Mouse (Mus musculus) embryonic facial prominence, embryonic 12.5 days (tissue): ENCODE data around the gene Cyp4f16. TPM values are rescaled to one million over a fixed set of nuclear protein-coding genes. Genes with fewer than 3 reads are reported as not detected.
A peak's percentile ranks its signal among the peaks of the same experiment; 100 is the strongest.
"Not testable (repeated sequence)": the region's sequence is repeated elsewhere in the genome, so short reads cannot be mapped to it uniquely, and the experiment has no call there.

ENCODE experiments used
- ATAC-seq: fragments of 200-750 bp; cut with Nextera tagmentation; 2 replicates; pipeline ENCODE4 v1.8.0; 2017; ENCODE audit not compliant: insufficient number of reproducible peaks, insufficient read depth, low FRiP score, low TSS enrichment
- H3K27ac ChIP-seq: fragments of 300-500 bp; sonication (generic); 2 replicates; pipeline ENCODE4 v1.5.1; 2016; ENCODE audit warnings: mild to moderate bottlenecking
- H3K27me3 ChIP-seq: fragments of 300-500 bp; sonication (generic); 2 replicates; pipeline ENCODE4 v1.6.1; 2016; ENCODE audit warnings: mild to moderate bottlenecking, moderate library complexity
- H3K36me3 ChIP-seq: fragments of 300-500 bp; sonication (generic); 2 replicates; pipeline ENCODE4 v1.6.1; 2016; ENCODE audit warnings: mild to moderate bottlenecking
- H3K4me1 ChIP-seq: fragments of 300-500 bp; sonication (generic); 2 replicates; pipeline ENCODE4 v1.6.1; 2016
- H3K4me2 ChIP-seq: fragments of 300-500 bp; sonication (generic); replicated peaks from 2 replicates; pipeline ENCODE4 v1.6.1; 2016; ENCODE audit warnings: mild to moderate bottlenecking, moderate library complexity
- H3K4me3 ChIP-seq: fragments of 300-500 bp; sonication (generic); 2 replicates; pipeline ENCODE4 v1.5.1; 2016; ENCODE audit warnings: mild to moderate bottlenecking
- H3K9ac ChIP-seq: fragments of 300-500 bp; sonication (generic); 2 replicates; pipeline ENCODE4 v1.6.1; 2016; ENCODE audit warnings: mild to moderate bottlenecking, moderate library complexity
- H3K9me3 ChIP-seq: fragments of 300-500 bp; sonication (generic); 2 replicates; pipeline ENCODE4 v1.6.1; 2016; ENCODE audit warnings: mild to moderate bottlenecking, moderate library complexity
- WGBS: fragments of 180-500 bp; shearing (Covaris S2); methylation state at CpG from one replicate; pipeline ENCODE4 v1.1.7; 2016; 5-methylcytosine and 5-hydroxymethylcytosine counted together
- polyA plus RNA-seq: library from polyadenylated mRNA; unstranded; fragments of >200 nt; fragmentation: Nextera tagmentation; extraction: Ambion mirVana; gene quantifications from 2 replicates; pipeline ENCODE4 v1.2.1, GENCODE M21; 2016

Cyp4f16 gene
- polyA plus RNA-seq = 26.0 and 28.4 TPM in 2 replicates

DNA sequence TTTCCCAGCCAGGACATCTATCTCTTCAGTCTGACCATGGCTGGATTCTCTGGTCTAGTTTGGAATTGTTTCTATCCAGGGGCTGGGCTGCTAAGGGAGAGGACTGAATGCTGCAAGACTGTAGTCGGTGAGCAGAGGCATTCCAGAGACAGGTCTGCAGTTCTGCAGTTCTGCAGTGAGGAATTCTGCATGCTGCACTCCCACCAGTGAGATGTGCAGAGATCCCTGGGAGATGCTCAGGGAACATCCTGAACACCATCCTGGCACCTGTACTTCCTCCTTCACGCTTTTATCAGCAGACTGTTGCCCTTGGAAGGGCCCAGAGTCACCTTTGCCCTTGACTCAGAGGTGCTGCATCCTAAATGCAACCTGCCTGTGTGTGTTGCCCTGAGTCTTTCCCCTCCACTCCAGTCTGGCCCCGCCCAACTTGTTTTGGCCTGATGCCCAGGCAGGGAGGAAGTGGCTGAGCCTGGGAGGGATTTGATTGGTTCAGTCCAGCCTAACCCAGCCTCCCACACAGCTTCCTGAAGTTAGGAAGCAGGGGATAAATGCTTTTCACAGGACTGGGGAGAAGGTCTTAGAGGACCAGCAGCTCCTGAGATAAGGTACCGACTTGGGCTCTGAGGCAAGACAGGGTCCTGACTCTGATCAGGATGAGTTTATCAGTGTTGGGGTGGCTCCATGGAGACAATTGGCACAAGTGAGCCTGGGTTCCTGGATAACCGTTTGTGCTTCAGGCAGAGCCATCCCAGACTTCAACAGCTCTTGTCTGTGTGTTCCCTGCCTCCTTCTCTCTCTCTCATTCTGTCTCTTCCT is at the start of gene Cyp4f16:
Cyp4f16 (plus strand) TSS at position 508 of the 816 bp plus-strand sequence.
- H3K36me3 ChIP-seq, H3K27ac ChIP-seq, H3K27me3 ChIP-seq, H3K4me1 ChIP-seq, H3K9me3 ChIP-seq: not testable (repeated sequence)
- H3K4me3 ChIP-seq = peak within 1 kb of the TSS; percentile 42
- 10% methylated on average over 5 of the region's 5 CpGs for WGBS
- H3K4me2 ChIP-seq = peak within 1 kb of the TSS; percentile 72
- peak within 1 kb of the TSS; percentile 55 for H3K9ac ChIP-seq
- ATAC-seq = peak; percentile 92

DNA sequence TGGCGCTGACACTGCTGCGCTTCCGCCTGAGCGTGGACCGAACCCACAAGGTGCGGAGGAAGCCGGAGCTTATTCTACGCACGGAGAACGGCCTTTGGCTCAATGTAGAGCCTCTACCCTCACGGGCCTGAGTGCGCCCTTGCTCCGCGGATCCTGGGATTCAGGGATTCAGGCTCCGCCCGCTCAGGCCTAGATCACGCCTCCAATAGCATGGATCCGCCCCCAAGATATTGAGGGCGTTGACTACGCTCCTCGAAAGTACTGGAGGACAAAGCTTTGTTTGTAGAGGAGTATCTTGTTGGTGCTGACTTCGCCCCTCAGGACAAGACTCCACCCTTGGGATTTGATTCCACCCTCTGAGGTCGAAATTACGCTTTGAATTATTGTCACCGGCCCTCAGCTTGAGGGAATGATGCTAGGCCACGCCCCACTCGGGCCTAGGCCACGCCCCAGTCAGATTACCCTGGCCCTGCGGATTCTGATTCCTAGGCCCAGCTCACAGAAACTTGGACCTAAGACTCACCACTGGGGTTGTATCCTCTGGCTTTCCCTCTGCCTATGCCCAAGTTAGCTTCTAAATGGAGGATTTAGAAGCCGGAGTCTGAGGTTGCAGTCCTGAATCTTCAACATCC is 43.9 kb upstream of the Cyp4f16 start:
- Histone ChIP-seq H3K36me3 (no peaks in the 10 kb centered on the region), H3K27ac (no peak overlapping the region), H3K4me3 (peak overlapping the region; percentile 28), H3K4me2 (peak overlapping the region; percentile 44), H3K9ac (no peak overlapping the region), H3K4me1 (no peaks in the 10 kb centered on the region), H3K27me3 (peaks cover 11% of the 10 kb centered on the region; the same call in 1 of the 2 replicates), H3K9me3 (no peaks in the 10 kb centered on the region)
- WGBS = 8% methylated on average over 30 of the region's 30 CpGs
- peak; percentile 77; the same call in 1 of the 2 replicates for ATAC-seq

DNA sequence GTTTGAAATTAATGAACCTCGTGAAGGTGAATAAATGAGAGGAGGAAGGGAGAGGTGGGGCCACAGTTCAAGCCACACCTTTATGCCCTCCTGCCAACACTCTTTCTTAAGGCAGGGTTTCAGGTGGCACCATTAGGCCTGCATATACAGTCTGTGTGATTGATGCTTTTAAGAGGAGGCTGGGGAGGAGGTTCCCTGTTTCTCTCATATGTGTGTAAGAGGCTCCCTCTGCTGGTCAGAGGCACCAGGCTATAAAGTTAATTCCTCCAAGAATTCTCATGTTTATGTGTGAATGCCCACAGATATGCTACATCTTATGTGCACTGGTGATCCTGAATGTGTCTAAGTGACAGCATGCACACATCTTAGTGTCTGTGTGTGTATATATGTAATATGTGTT is 41.8 kb upstream of the Cyp4f16 start:
- H3K9me3 ChIP-seq = no peaks in the 10 kb centered on the region
- H3K4me1 ChIP-seq = no peaks in the 10 kb centered on the region
- no peak overlapping the region for H3K9ac ChIP-seq
- ATAC-seq = no peak
- H3K4me2 ChIP-seq = no peak overlapping the region
- no peak overlapping the region for H3K4me3 ChIP-seq
- H3K27ac ChIP-seq = no peak overlapping the region
- peaks cover 11% of the 10 kb centered on the region; the same call in 1 of the 2 replicates for H3K27me3 ChIP-seq
- 76% methylated on average over 1 of the region's 1 CpGs for WGBS
- no peaks in the 10 kb centered on the region for H3K36me3 ChIP-seq

DNA sequence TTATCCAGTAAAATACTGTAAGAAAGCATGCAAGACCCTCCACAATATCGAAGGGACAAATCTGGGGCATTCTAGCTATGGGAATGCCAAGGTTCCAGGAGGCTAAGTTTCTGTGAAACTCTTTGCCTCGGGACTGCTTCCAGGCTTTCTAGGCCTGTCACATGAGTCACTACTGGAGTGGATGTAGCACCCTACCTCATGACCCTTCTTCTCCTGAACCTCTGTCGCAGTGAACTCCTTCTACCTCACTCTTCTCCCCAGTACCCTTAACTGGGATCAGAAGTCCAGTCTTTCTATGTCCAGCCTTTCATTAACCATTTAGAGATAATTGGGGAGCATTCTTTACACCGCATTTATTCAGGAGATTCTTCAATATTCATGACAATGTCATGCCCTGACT is 35.8 kb upstream of the Cyp4f16 start:
- H3K27me3 ChIP-seq, H3K9me3 ChIP-seq, H3K36me3 ChIP-seq, H3K27ac ChIP-seq, H3K4me2 ChIP-seq, H3K4me1 ChIP-seq, H3K9ac ChIP-seq, H3K4me3 ChIP-seq, ATAC-seq: not testable (repeated sequence)
- WGBS = 84% methylated on average over 4 of the region's 4 CpGs

DNA sequence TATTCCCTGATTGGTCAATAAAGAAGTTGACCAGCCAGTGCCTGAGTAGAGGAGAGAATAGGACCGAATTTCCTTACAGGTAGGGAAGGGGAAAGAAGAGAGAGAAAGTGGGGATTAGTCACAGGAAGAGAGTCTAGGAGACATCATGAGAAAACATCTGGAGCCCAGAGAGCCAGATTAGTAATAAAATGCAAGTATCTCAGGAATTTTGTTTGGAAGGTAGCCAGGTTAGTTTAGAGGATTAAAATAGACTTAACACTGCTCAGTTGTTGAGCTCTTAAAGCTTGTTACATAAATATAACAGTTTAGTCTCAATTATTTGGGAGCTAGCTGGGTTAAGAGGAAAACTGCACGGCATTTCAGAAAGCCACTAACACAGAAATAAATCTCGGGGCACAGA is 35.3 kb upstream of the Cyp4f16 start:
- no peak overlapping the region for H3K27ac ChIP-seq
- WGBS = 59% methylated on average over 3 of the region's 3 CpGs
- no peak overlapping the region for H3K9ac ChIP-seq
- no peaks in the 10 kb centered on the region for H3K36me3 ChIP-seq
- H3K4me2 ChIP-seq = no peak overlapping the region
- H3K27me3 ChIP-seq = no peaks in the 10 kb centered on the region
- H3K4me1 ChIP-seq = no peaks in the 10 kb centered on the region
- no peak overlapping the region for H3K4me3 ChIP-seq
- H3K9me3 ChIP-seq = no peaks in the 10 kb centered on the region
- no peak for ATAC-seq

DNA sequence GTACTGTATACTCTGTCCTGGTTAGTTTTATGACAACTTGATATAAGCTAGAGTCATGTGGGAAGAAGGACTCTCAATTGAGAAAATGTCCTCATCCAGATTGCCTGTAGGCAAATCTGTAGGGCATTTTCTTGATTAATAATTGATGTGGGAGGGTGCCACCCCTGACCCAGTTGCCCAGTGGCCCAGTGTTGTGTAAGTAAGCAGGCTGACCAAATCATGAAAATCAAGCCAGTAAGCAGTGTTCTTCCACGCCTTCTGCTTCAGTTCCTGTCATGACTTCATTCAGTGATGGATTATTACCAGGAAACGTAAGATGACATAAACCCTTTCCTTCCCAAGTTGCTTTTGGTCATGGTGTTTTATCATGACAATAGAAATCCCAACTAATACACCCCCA is 33.2 kb upstream of the Cyp4f16 start:
- H3K4me2 ChIP-seq = no peak overlapping the region
- H3K36me3 ChIP-seq = peaks cover 1% of the 10 kb centered on the region; the same call in 1 of the 2 replicates
- no peak overlapping the region for H3K4me3 ChIP-seq
- no peak overlapping the region for H3K9ac ChIP-seq
- no peaks in the 10 kb centered on the region for H3K9me3 ChIP-seq
- WGBS = 85% methylated on average over 2 of the region's 2 CpGs
- ATAC-seq = no peak
- H3K27me3 ChIP-seq = no peaks in the 10 kb centered on the region
- H3K4me1 ChIP-seq = peaks cover 9% of the 10 kb centered on the region
- H3K27ac ChIP-seq = no peak overlapping the region

DNA sequence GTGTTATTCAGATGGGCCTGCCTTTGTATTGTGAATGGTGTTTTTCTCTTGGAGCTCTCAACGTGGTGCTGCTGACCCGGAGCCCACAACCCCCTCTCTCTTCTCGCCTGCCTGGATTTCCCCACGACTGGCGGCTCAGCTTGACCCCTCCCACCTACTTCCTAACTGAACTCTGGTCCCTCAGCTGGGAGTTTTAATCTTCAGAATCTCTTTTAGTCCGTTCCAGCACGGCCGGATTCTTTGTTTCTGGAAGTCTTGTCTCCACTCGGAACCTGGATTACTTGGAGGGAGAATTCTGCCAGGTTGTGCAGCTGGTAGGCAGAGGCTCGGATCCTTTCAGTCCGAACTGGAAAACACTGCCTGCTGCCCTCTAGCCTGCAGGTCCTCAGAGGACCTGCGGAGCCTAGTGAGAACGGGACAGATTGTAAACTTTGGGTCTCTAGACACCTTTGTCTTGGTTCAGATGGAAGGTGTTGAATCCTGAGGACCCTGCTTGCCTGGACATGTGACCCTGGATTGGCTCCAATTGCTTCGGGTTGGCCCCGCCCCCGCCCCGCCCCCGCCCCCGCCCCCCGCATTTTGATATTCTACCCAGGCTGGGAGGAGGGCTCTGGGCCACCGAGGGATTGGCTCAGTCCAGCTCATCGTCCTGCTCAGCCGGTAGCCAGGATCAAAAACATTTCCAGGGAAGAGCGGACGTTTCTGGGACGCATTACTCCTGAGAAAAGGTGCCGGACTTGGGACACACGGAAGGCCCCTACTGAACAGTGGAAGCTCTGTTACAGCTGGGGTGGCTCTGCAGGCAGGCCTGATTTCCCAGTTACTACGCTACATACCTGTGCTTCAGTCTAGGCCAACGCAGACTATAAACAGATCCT is 30.3 kb upstream of the Cyp4f16 start, which contains the start of gene Cyp4f17:
Cyp4f17 (plus strand) TSS at position 200 of the 878 bp plus-strand sequence.
- Histone ChIP-seq H3K9ac (peak within 1 kb of the TSS; percentile 57), H3K27me3 (no peaks in the 10 kb centered on the region), H3K4me2 (peak within 1 kb of the TSS; percentile 74), H3K4me3 (peak within 1 kb of the TSS; percentile 49), H3K27ac (peak within 1 kb of the TSS; percentile 88), H3K36me3 (peaks cover 8% of the 10 kb centered on the region; the same call in 1 of the 2 replicates), H3K4me1 (peaks cover 9% of the 10 kb centered on the region), H3K9me3 (no peaks in the 10 kb centered on the region)
- WGBS = 1% methylated on average over 30 of the region's 30 CpGs
- ATAC-seq = peak; percentile 91

DNA sequence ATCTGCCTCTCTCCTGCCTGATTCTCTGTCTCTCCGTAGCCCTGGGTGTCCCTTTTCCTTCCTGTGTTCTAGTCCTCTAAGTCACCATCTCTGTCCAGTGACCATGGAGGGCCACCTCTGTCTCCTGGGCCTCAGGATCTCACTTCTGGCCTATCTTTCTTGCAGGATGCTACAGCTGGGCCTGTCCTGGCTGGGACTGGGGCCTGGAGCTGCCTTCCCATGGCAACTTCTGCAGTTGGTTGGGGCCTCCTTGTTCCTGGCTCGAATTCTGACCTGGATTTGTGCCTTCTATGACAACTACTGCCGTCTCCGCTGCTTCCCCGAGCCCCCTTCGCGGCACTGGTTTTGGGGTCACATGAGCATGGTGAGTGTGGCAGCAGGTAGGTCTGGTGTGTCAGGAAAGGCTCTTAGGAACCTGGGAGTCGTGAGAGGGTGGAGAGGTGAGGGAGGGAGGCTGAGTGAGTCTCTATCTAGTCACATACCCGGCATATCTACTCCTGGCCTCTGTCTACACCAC is 29.6 kb upstream of the Cyp4f16 start:
- peak overlapping the region; percentile 74 for H3K4me2 ChIP-seq
- no peak for ATAC-seq
- peaks cover 9% of the 10 kb centered on the region for H3K4me1 ChIP-seq
- no peaks in the 10 kb centered on the region for H3K9me3 ChIP-seq
- H3K27me3 ChIP-seq = no peaks in the 10 kb centered on the region
- H3K9ac ChIP-seq = peak overlapping the region; percentile 57
- H3K27ac ChIP-seq = peak overlapping the region; percentile 88
- WGBS = 28% methylated on average over 9 of the region's 9 CpGs
- peaks cover 8% of the 10 kb centered on the region; the same call in 1 of the 2 replicates for H3K36me3 ChIP-seq
- peak overlapping the region; percentile 49 for H3K4me3 ChIP-seq

DNA sequence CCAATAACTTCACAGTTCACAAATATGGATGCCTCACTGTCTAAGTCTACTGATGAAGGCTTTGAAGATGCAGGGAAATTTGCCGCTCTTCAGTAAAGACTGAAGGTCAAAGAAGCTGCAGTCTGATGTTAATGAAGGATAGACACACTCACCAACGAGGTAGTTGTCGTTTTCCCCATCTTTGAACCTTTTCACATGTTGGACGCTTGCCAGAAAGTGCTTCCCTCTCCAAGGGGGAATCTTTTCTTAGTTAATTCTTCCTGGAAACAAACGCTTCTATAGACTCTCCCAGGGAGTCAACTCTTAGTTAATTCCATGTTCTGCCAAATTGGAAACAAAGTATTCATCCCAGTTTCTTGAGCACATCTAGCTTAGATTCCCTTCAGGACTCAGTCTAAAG is 20.2 kb upstream of the Cyp4f16 start:
- no peak overlapping the region for H3K9ac ChIP-seq
- 85% methylated on average over 5 of the region's 5 CpGs for WGBS
- H3K27ac ChIP-seq = no peak overlapping the region
- H3K27me3 ChIP-seq = no peaks in the 10 kb centered on the region
- no peak overlapping the region for H3K4me2 ChIP-seq
- no peak for ATAC-seq
- H3K4me3 ChIP-seq = no peak overlapping the region
- H3K4me1 ChIP-seq = no peaks in the 10 kb centered on the region
- H3K9me3 ChIP-seq = no peaks in the 10 kb centered on the region
- H3K36me3 ChIP-seq = peaks cover 15% of the 10 kb centered on the region

DNA sequence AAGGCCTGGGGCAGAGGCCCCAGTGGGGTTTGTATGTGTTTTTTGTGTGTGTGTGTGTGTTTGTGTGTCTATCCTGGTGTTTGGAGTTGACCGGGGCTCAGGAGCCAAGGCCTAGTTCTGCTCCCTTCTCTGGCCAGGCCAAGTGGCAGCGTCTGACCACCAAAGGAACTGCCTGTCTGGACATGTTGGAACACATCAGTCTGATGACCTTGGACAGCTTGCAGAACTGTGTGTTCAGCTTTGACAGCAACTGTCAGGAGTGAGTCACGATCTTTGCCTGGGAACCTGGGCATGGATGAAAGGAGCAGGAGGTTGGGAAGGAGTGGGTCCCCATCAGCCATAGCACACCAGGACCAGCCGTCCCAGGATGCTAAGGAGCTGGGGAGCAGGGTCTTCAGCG is 14.4 kb upstream of the Cyp4f16 start:
- no peak for ATAC-seq
- 86% methylated on average over 5 of the region's 5 CpGs for WGBS
- Histone ChIP-seq H3K27ac (no peak overlapping the region), H3K27me3 (no peaks in the 10 kb centered on the region), H3K9me3 (no peaks in the 10 kb centered on the region), H3K4me1 (no peaks in the 10 kb centered on the region), H3K4me3 (no peak overlapping the region), H3K4me2 (no peak overlapping the region), H3K9ac (no peak overlapping the region), H3K36me3 (peaks cover 28% of the 10 kb centered on the region)

DNA sequence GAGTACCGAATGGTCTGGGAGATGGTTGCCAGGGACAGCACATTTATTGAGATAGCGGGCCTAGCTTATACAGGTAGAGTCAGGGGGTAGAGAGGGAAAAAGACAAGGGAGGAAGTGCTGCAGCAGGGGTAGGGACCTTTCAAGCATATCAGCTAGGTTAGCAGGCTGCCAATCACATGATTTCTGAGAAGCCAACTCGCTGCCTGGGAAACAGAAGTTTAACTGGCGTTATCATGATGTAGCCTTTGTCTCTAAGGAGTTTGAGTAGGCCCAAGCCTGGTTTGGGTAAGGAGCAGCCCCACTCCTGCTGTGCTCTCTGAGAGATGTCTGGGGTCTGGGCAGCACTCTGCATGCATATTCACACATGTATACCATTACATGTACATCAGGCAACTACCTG is 14.0 kb upstream of the Cyp4f16 start:
- 86% methylated on average over 4 of the region's 4 CpGs for WGBS
- H3K27me3 ChIP-seq = no peaks in the 10 kb centered on the region
- H3K36me3 ChIP-seq = peaks cover 28% of the 10 kb centered on the region

More for the DNA sequence above, 14.0 kb upstream of the Cyp4f16 start:
- H3K4me1 ChIP-seq = no peaks in the 10 kb centered on the region
- no peak overlapping the region for H3K4me3 ChIP-seq
- H3K9ac ChIP-seq = no peak overlapping the region
- no peak overlapping the region for H3K27ac ChIP-seq
- no peak for ATAC-seq
- no peak overlapping the region for H3K4me2 ChIP-seq
- no peaks in the 10 kb centered on the region for H3K9me3 ChIP-seq
